Mouse (Mus musculus) fat pad, adult 2 months (tissue): ENCODE results near the gene Zp2.

Experiments used
- DNase-seq: peaks from one replicate; pipeline ENCODE4 v3.0.0-alpha.2; 2011; ENCODE audit warnings: low read depth, low spot score; ENCODE audit errors: extremely low read depth

Gene Zp2

DNA sequence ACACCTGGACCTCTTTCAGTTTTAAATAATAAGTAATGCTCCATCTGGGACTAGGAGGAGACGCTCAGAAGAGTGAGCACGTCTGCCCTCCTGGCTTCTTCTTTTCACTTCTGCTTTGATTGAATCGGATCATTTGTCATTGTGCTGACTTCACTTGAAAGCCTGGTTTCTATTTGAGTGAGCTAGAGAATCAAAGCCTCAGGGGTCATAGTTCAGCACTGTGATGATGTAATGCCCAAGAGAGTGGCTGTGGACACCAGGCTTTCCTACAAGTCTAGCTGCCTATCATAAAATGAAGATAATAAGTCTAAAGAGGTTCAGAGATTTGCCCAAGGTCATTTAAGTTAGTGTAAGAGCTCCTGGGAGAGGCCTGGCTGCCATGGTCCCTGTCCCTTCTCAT, 5.2 kb upstream of the Zp2 start:
- no peak for DNase-seq

DNA sequence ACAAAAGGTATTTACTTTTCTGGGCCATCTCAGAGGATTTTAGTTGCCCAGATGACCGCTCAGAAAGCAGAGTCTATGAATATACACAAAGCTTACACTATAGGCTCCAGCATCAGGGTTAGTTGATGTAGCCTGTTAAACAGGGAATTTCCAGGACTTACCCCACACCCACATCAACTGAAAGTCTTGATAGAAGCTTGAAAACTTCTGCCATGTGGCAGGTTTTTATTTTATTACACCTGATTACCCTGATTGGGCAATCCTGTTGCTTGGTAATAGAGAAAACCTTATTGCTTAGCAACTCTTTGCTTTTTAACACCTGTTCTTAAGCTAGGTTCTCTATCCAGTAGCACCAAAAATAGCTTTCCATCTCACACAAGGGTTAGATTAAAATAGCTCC, 2.3 kb downstream of the Zp2 start:
- no peak for DNase-seq

DNA sequence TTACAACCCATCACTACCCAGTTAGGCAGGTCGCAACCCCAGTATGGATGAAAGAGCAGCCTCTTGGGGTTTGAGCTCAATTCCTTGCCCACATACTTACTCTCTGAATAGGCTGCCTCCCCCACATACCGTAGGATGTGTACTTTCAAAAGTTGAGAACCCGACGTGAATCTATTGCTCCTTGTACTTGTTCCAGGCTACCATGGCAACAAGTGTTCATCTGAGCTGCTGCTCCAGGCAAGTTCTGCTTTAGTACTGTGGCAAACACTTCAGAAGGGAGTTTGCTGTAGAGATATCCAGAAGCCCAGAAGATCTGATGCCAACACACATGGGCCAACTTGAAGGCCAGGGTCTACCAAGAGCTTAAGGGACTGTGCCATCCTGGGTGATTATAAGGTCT, 16.1 kb downstream of the Zp2 start:
- DNase-seq, result no peak

DNA sequence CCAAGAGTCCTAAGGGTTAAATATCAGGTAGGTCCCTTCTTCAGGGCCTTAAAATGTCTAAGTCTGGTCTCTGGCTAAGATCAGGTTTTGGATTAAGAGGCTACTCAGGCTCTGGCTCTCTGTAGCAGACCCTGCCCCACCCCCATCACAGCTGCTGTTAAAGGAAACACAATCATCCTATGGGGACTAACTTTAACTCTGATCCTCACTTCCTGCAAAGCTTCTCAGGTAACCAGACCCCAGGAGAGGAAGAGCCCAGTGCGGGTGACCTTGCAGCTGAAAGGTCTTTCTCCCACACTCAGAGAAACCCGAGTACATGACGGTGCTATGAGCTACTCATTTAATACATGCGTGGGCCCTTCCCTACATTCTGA, 17.4 kb downstream of the Zp2 start:
- no peak for DNase-seq

DNA sequence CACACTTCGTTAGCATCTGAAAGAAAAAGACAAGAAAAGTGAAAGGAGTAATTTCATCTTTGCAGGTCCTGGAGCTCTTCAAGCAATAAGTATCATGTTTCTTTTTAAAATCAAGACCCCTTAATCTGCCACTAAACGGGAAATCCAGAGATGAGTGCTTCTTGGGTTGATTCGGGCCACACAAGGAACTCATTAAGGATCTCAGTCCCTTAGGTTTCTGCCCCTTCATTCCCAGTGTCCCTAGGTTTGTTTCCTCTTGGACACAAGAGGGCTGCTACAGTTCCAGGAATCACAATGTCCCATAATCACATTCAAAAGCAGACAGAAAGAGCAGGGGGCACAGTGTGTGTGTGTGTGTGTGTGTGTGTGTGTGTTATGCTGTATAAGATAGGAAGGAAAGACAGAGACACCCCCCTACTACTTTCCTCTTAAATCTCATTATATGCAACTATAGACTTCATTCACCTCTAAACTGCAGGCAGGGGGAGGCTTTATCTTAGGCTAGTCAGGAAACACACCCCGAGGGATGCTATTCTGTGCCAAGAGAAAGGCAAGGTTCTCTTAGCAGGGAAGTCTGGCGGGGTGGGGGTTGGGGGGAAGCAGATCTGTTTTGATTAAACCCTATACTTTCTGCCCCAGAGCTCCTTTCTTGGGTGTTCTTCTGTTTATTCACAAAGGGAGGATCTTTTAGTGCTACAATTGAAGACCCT, 18.0 kb downstream of the Zp2 start:
- no peak for DNase-seq

DNA sequence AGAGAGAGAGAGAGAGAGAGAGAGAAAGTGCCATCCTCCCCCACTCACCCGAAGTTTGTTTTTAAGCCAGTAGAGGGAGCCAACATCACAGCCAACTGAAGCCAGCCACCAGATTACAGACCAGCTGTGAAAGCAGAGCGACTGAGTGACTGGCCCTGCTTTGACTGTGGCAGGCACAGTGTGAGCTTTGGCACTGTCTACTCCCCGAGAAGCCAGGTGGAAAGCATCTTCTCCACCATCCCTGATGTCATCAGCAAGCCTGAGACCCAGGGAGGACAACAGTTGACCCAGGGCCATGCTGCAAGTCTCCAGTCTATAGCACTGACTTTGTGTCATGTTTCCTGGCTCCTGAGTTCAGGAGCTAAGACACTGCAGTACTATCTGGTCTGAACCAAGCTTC, 20.2 kb downstream of the Zp2 start:
- no peak for DNase-seq

DNA sequence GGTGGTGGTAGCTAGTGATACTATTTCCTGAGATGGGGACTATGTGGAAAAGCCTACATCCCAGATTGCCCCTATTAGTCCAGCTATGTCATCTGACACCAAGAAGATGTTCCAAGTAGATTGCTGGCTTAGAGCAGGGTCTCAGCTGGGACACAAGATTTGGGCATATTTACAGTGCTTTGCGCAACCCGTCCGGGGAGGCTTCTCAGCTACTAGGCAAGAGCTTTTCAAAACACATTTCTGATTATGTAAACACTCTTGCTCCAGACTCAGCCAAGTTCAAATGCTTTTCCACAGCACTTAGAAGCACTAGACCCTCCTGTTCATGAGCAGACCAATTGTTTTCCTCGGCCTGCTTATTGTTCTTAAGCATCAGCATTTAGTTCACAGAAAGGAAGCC, 21.3 kb downstream of the Zp2 start:
- DNase-seq, result no peak

DNA sequence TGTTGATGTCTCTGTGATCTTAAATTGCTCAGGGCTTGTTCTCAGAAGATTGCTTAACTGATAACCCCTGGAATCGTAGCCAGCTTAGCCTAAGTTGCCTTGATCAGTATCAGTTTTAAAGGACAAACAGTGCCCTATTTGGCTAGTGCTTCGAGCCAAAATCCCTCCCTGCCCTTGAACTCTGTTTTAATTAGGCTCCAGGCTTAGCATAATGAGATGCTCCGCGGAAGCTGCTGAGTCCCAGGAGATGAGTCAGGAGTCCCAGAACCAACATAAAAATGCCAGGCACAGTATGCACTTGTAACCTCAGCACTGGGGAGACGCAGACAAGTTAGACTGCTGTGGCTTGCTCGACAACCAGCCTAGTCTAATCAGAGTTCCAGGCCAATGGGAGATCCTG, 27.6 kb downstream of the Zp2 start:
- peak; percentile 58 for DNase-seq

DNA sequence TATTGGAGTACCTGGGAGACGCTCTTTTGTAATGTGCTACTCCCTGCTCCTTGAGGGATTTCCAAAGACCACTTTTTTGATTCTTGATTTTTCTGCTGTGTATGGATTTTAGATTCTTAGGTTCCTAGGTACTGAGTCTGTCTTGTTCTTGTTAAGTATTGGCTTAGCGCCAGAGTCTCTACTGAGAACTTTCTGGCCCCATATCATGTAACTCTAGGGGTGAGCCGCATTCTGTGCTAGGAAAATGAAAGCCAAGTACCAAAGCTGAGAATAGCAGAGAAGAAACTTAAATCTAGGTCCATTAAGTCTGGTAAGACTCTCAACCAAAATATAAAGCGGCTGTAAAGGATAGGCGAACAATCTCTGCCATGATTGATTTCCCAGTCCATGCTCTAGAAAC, 28.1 kb downstream of the Zp2 start:
- no peak for DNase-seq

DNA sequence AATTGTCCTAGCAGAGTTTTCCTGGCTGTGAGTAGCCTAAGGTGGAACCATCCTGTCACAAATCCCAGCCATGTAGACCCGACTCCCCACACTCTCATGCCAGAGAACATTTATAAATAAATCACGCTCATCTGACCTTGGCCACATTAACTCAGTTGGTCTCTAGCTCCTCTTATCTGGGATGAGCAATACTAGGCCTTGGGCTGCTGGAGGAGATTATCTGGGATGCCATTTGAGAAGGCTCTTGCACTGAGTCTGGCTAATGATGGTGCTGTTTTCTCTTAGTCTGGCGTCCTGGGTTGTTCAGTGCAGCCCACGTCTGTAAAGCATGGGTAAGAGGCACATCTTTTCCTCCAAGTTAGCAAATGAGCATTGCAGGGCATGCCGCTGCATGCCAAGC, 35.4 kb downstream of the Zp2 start:
- no peak for DNase-seq

DNA sequence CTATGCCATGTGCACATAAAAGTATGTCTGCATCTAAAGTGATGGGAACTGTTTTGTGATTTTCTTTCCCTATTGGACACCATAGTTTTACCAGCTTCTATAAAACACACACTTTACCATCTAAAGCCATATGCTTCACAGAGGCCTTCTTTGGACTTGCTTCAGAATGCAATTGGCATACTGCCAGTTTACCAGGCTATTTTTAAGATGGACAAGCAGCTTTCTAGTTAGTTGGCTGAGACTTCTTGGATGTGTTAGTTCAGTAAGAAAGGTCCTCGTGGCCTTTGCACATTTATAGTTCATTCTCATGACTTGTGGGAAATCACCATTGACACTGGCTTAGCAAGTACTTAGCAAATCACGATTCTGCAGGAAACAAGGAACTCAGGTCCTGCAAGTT, 38.7 kb downstream of the Zp2 start:
- DNase-seq, result no peak

DNA sequence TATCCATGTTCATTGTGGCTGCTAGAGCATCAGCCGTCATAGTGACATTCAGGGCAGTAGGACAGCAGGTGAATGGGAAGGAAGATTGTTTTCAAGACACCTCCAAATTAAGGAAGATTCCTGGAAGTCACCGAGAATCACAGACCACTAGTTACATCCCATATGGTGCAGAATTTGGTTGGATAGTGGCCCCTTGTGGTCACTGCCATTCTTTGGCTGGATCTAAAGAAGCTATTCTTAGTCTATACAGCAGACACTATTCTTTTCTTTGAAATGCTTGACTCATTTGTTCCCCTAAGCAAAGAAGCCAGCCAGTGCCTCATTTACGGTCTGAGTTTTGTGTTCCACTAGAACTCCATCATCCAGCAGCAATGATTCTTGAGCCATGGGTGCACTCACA, 40.1 kb downstream of the Zp2 start:
- DNase-seq, result no peak

DNA sequence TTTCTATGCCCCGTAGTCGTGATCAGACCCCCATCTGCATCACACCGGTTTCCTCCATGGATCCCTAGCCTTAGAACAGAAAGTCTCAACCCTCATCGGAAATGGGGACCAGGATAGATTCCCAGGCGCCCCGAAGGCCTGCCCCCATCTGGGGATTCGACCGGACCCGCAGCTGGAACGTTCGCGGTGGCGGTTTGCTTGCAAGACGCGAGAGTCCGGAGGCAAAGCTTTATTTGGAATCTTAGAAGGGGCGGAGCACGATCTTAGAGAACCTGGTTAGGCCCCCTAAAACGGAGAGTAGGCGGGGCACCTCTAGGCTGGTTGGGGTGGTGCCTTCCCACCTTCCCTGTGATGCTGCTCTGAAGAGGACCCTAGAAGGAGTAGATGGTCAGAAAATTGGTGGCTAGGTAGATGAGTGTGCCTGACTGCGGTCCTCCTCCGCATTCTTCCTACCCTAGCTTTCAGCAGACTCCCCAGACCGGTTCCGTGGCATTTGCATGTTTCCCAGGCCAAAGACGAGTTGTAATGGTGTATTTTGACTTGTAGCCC, 42.0 kb downstream of the Zp2 start:
- peak; percentile 68 for DNase-seq

DNA sequence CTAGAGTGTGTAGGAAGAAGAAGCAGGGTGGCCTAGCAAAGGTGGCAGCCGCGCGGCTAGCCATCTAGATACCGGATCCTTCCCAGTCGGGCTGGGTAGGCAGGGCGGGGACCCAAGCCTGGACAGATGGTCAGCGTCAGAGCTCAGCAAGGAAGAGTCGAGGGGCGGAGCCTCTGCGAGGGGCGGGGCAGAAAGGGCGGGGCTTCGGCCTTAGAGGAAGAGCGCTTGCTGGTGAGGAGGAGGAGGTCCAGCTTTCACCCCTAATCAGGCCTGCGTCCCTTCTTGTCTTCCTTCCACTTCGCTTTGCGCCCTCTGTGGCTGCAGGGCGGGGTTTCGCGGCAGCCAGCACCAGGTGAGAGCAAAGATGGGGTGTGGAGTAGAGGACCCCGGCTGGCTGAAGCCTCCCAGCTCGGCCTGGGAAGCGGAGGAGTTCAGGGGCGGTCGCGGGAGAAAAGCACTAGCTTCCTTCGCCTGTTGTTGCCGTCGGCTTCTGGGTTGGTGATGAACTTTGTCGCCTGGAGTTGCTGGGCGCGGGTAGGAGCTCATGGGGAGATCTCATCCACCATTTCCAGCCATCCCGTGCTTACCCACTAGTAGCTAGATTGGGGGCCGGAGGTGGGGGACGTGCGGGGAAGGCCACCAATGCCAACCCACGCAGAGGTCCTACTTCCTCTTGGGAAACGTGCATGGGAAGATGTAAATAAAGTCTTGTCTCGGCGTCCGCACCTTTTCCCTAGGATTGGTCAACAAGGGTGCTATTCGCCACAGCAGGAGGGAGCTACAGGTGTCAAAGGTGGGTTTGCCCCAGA, 42.7 kb downstream of the Zp2 start, which contains the start of gene Tmem159:
TSS of gene Tmem159 (plus strand) at position 190 of the 809 bp plus-strand sequence.
- no peak for DNase-seq

DNA sequence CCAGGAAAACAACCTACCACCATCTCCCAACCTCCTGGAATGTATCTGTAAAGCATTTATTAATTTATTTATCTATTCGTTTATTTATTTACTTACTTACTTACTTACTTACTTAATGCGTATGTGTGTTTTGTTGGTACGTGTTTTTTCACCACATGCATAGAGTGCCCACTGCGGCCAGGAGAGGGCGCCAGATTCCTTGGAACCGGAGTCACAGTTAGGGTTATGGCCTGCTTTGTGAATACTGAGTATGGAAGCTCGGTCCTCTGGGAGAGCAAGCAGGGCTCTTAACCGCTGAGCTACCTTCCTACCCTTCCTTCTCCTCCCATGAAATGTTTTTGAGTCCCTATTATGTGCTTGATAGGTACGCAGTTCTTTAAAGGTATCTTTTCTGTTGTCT, 46.7 kb downstream of the Zp2 start:
- no peak for DNase-seq

DNA sequence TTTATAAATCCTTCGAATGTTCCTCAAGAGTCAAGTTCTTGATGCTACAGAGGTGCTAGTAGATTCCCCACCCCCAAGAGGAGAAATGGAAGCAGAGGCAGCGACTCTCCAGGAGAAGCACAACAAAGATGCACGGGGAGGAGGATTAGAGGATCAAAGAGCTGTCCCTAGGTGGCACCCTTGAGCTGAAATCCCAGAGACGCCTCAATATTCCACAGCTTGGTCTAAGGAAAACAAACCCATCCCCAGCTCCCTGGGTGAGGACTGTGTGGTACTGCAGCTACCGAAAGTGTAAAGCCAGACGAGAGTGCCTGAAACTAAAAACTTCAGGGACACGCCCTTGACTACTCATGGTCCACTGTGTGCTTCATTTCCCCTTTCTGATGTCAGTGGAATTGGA, 47.2 kb downstream of the Zp2 start:
- no peak for DNase-seq

DNA sequence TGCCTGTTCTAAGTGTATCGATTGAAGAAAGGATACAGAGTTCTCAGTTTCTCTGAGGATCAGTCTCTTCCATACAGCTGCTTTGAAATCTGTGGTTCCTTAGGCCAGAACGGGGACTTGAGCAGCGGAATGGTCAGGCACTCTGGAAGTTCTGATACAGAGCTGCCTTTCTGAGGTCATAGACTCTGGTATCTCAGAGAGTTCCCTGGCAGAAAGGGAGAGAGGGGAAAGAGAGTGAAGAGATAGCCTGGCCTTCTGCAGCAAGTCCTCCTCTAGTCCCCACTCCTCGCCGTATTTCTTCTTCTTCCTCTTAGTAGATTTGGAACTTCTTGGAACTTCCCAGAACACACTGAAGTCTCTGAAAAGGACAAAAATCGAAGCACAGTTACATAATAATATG, 49.9 kb downstream of the Zp2 start, which contains the start of gene Dnah3:
TSS of gene Dnah3 (minus strand) at position 101 of the 400 bp plus-strand sequence.
- no peak for DNase-seq

DNA sequence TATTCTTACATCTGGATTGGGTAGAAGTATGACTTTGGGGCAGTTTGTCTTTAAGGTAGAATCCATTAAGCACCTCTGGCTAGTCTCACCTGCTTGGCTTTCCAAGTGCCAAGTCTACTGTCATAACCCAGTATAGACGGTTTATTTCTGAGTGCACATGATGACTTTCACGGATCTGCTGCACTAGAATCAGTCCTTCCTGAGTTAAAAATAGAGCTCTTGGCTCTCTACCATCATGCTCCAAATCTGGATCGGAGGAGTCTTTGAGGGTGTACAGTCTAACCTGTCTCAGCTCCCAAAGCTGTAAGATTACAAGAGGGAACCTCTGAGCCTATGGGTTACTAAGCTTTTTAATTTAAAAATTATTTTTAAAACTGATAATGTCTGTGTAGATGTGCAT, 50.9 kb downstream of the Zp2 start:
- DNase-seq, result no peak

DNA sequence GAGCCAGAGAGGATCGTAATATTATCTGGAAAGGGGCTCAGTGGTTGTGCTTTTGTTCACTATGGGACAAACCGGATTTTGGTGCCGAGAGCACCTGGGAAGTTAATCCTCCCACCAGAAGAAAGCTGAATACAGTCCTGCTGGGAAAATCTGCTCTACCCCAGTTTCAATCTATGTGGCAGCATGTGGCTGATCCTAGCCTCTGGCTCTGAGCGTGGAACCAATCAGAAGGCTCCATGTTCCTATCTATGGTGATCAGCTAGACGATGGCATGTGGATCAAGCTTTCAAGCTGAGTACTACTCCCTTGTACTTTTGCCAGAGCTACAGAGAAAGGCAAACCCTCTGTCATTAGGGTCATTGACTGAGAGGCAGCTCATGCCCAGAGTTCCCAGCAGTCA, 52.1 kb downstream of the Zp2 start:
- no peak for DNase-seq

DNA sequence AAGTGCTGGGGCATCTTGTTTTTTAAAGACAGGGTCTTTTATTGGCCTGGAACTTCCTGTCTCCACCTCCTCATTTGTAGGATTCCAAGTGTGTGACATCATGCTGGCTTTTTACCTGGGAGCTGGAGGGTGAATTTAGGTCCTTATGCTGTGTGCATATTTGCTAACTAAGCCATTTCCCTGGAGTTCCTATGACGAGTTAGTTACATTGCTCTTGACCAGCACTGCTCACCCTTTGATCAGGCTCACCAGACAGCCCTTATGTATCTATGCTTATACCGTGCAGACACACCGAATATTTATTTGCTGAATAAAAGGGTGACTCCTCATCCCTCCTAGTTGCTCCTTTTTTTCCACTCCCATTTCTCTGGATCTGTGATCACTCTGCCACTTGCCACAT, 64.9 kb downstream of the Zp2 start:
- no peak for DNase-seq
